Mouse (Mus musculus) ES-E14 (cell line): ENCODE data around the gene Ehbp1l1. TPM values are rescaled to one million over a fixed set of nuclear protein-coding genes. Genes with fewer than 3 reads are reported as not detected.
A peak's percentile ranks its signal among the peaks of the same experiment; 100 is the strongest.

Source experiments
- DNase-seq: peaks from one replicate; pipeline ENCODE4 v3.0.0-alpha.2; 2013; ENCODE audit warnings: low read depth, low spot score
- H3K27ac ChIP-seq: 2 replicates; pipeline ENCODE4 v1.5.1; 2012; ENCODE audit warnings: low read depth, mild to moderate bottlenecking, low read length, moderate library complexity, mixed read lengths; ENCODE audit not compliant: poor library complexity, insufficient read depth, severe bottlenecking
- H3K36me3 ChIP-seq: 2 replicates; pipeline ENCODE4 v1.6.1; 2012; ENCODE audit warnings: mild to moderate bottlenecking, low read length, moderate library complexity, mixed read lengths; ENCODE audit not compliant: control insufficient read depth, poor library complexity, insufficient read depth, severe bottlenecking
- H3K4me1 ChIP-seq, 2 experiments: fragments of 150-350 bp in 1 of 2; sonication (generic) in 1 of 2; 2 replicates each; pipeline ENCODE4 v1.6.1; 2012; ENCODE audit warnings: low read length in 2 of 2, mild to moderate bottlenecking in 1 of 2, mixed read lengths in 1 of 2; ENCODE audit not compliant: control insufficient read depth in 2 of 2, insufficient read depth in 2 of 2, poor library complexity in 1 of 2
- H3K4me3 ChIP-seq, 2 experiments: fragments of 150-350 bp in 1 of 2; sonication (generic) in 1 of 2; 2 replicates each; pipeline ENCODE4 v1.5.1; 2012; ENCODE audit warnings: low read length in 2 of 2, low read depth in 1 of 2, mild to moderate bottlenecking in 1 of 2, mixed read lengths in 1 of 2; ENCODE audit not compliant: insufficient read depth in 1 of 2, poor library complexity in 1 of 2, severe bottlenecking in 1 of 2
- H3K9ac ChIP-seq: 2 replicates; pipeline ENCODE4 v1.6.1; 2012; ENCODE audit warnings: low read depth, mild to moderate bottlenecking, low read length, mixed read lengths; ENCODE audit not compliant: poor library complexity, insufficient read depth, severe bottlenecking
- H3K9me3 ChIP-seq: fragments of 150-350 bp; sonication (generic); 2 replicates; pipeline ENCODE4 v1.6.1; 2012; ENCODE audit warnings: low read depth, mild to moderate bottlenecking, low read length; ENCODE audit not compliant: control insufficient read depth, insufficient read depth
- CHD2 ChIP-seq: IDR thresholded peaks from 2 replicates; pipeline ENCODE4 v1.6.1; 2014; ENCODE audit warnings: mild to moderate bottlenecking, low read depth, low read length, inconsistent platforms
- HCFC1 ChIP-seq: IDR thresholded peaks from 2 replicates; pipeline ENCODE4 v1.6.1; 2012; ENCODE audit warnings: low read length, inconsistent platforms, borderline replicate concordance; ENCODE audit not compliant: insufficient read depth
- MAFK ChIP-seq: IDR thresholded peaks from 2 replicates; pipeline ENCODE4 v1.6.1; 2014; ENCODE audit warnings: mild to moderate bottlenecking, low read depth, low read length, inconsistent platforms; ENCODE audit not compliant: insufficient read depth
- ZC3H11A ChIP-seq: IDR thresholded peaks from 2 replicates; pipeline ENCODE4 v1.6.1; 2012; ENCODE audit warnings: low read depth, mild to moderate bottlenecking, inconsistent platforms, low read length, borderline replicate concordance
- ZNF384 ChIP-seq: IDR thresholded peaks from 2 replicates; pipeline ENCODE4 v1.6.1; 2012; ENCODE audit warnings: low read depth, low read length, inconsistent platforms
- in situ Hi-C, 2 experiments: fragments of 600-800 bp; cut with MboI; formaldehyde crosslinking; loops; one replicate each; pipeline ENCODE4 v1.15.1; 2025; ENCODE audit warnings: low sequenced_read_pairs in 2 of 2, inconsistent platforms in 1 of 2; ENCODE audit not compliant: unreplicated experiment in 2 of 2
- total RNA-seq: library from RNA; depleted of rRNA; stranded (reverse); fragments of 300-350 nt; gene quantifications from 2 replicates; pipeline ENCODE4 v1.2.3, GENCODE M21; 2012

The Ehbp1l1 gene
- total RNA-seq, 1 experiment = 16.4 TPM

DNA sequence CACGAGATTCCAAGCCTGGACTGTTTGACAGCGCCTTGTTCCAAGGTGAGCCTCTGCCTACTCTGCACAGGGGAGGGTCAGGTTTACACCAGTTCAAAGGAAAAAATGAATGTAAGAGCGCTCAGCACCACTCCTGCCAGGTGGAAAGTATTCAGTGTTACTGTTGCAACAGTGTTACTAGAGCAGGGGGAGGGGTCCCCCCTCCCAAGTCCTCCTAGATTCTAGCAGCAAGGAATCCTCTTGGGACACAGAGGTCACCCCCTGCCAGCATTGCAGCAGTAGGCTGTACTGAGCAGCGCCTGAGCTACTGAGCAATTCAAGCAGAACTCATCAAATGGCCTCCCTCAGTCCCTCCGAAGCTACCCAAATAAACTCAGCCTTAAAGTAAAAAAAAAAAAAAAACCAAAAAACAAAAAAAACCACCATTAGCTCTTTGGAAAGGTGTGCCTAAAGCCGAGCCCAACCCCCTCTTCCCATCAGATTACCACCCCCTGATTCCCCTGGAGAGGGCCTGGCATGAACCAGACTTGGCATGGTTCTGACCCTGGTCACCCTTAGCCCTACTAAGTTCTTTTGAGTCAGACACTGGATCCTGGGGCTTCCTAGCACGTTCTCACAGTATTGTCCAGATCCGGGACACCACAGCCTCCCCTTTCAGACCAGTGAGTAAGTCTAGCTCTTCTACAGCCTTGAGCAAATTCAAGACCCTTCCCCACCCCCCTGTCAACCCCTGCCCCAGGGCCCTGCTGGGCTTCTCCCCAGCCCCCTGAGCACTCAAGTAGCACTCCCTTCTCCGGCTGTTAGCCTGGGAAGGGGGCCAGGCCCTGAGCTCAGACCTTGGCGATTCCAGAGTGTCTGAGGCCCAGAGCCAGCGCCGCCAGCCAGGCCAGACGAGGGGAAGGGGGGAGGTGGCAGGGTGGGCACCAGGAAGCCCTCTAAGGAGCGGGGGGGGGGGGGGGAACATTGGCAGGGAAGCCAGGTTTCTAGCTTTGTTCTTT is 14.5 kb upstream of the Ehbp1l1 start, which contains the start of gene Ltbp3:
Ltbp3 (plus strand) TSS at position 585 of the 998 bp plus-strand sequence.
- peak within 1 kb of the TSS; percentile 57 to 63 for H3K4me3 ChIP-seq
- TF ChIP-seq MAFK (no peak), ZC3H11A (no peak), CHD2 (no peak), HCFC1 (no peak), ZNF384 (no peak)
- H3K4me1 ChIP-seq = 0 out of 4 replicates have a peak, but pooled peaks cover 0 to 4% of the 10 kb centered on the region in 2 experiments
- H3K9me3 ChIP-seq = no peaks in the 10 kb centered on the region
- in situ Hi-C loops = no loop called here
- peak within 1 kb of the TSS; percentile 62 for H3K9ac ChIP-seq
- H3K36me3 ChIP-seq = no peaks in the 10 kb centered on the region
- no peak for DNase-seq
- H3K27ac ChIP-seq = no peak within 1 kb of the TSS

DNA sequence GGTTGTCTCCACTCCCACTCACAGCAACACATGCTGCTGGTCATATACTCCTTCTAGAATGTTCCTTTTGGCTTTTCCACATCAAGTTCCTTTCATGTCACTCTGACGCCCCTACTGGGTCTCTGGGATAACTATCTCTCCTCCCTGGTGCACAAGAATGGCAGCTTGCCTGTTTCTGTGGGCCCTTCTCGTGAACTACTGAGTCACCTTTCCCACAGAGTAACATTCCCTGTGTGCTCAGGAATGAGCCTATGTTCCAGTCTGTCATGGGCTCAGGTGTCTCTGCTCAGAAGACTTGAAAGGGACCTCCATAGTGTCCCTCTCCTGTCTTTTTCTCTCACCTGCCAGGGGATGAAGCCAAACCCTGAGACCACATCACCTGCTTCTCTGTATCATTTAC is 13.3 kb upstream of the Ehbp1l1 start:
- in situ Hi-C loops = no loop called here
- Histone ChIP-seq H3K9ac (no peak overlapping the region), H3K4me1 (0 out of 4 replicates have a peak, but pooled peaks cover 0 to 4% of the 10 kb centered on the region in 2 experiments), H3K4me3 (no peak overlapping the region), H3K36me3 (no peaks in the 10 kb centered on the region), H3K9me3 (no peaks in the 10 kb centered on the region), H3K27ac (no peak overlapping the region)
- TF ChIP-seq MAFK = no peak
- TF ChIP-seq HCFC1 = no peak
- no peak for TF ChIP-seq ZNF384
- no peak for TF ChIP-seq ZC3H11A
- TF ChIP-seq CHD2 = no peak
- DNase-seq = no peak

GRCm38 (mm10) chr19:5734325-5734724 is 8.2 kb upstream of the Ehbp1l1 start:
- Histone ChIP-seq H3K9me3 (no peaks in the 10 kb centered on the region), H3K36me3 (peaks cover 8% of the 10 kb centered on the region), H3K4me3 (no peak overlapping the region), H3K9ac (no peak overlapping the region), H3K27ac (no peak overlapping the region), H3K4me1 (peaks cover 0 to 13% of the 10 kb centered on the region in 2 experiments; a peak in 1 of 4 replicates)
- in situ Hi-C loops = no loop called here
- no peak for DNase-seq
- TF ChIP-seq MAFK (no peak), ZNF384 (no peak), ZC3H11A (no peak), CHD2 (no peak), HCFC1 (no peak)

DNA sequence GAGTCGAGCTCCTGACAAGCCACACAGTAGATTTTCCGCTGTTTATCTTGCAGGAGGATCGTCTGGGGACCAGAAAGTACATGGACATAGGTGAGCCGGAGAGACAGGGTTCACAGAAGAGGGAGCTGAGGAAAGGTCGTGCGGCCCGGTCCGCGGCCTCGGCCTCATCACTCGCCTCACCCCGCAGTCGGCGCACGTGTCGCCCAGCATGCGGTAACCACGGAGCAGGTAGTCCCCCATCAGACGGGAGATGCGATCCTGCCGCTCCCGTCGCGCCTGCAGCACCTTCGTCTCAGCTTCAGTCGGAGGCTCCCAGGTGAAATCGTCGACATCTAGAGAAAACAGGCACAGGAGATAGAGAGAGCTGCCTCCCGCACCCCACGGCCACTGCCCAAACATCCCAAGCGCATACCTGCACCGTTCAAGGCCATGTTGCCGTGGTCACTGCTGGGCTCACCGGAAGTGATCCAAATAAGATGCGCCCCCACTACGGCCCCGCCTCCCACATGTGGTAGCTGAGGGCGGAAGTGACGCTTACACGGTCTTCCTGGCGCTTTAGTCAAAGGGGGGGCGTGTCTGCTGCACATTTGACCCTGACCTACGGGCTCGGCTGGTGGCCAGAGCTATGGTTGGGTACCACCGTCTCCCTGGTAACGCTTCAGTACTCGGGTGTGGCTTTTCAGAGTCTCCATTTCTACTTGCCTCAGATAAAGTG is 5.3 kb upstream of the Ehbp1l1 start:
- H3K9ac ChIP-seq = peak overlapping the region; percentile 78
- peak overlapping the region; percentile 5; the same call in 1 of the 2 replicates for H3K27ac ChIP-seq
- in situ Hi-C loops = no loop called here
- H3K9me3 ChIP-seq = no peaks in the 10 kb centered on the region
- peaks cover 2 to 25% of the 10 kb centered on the region in 2 experiments; a peak in 2 of 4 replicates for H3K4me1 ChIP-seq
- peak; percentile 89 for DNase-seq
- TF ChIP-seq HCFC1 (peak; percentile 80), CHD2 (no peak), ZNF384 (no peak)
- H3K36me3 ChIP-seq = peaks cover 8% of the 10 kb centered on the region
- H3K4me3 ChIP-seq = peak overlapping the region; percentile 80 to 88
